Mouse (Mus musculus): ENCODE data around the gene Hist1h3c. TPM values are rescaled to one million over a fixed set of nuclear protein-coding genes. Genes with fewer than 3 reads are reported as not detected.
"Not testable (repeated sequence)": the region's sequence is repeated elsewhere in the genome, so short reads cannot be mapped to it uniquely, and the experiment has no call there.

Gene Hist1h3c
- polyA plus RNA-seq, 1 experiment, result 5.4 TPM

DNA sequence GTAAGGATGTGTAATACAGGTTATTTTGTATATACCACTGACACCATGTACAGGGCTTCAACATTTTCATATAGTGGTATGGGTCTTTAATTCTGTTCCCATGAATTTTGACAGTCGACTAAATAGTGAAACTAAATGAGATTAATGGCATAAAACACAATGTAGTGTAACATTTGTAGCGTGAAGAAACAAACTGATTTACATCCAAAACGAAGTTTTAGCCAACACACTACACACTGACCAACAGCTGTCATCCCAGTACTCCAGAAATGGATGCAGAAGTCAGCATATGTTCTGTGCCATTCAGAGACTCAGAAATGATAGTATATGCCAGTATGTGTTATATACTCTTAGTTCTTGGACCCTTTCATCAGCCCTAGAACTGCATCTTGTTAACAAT lies 12.5 kb upstream of the Hist1h3c start:
- Histone ChIP-seq H3K4me1 (ENCODE audit: control insufficient read depth, insufficient read depth, low read length) (no peaks in the 10 kb centered on the region), H3K4me3 (ENCODE audit: insufficient read depth, low read length) (no peak overlapping the region), H3K27ac (ENCODE audit: insufficient read depth, low read length) (no peak overlapping the region)
- TF ChIP-seq CTCF (IDR thresholded peaks at IDR 0.05; ENCODE audit: borderline replicate concordance, insufficient read depth, low read length), result no peak
- 0 out of 2 replicates have a peak, but pooled peaks have one; percentile 28 for TF ChIP-seq POLR2A (IDR thresholded peaks at IDR 0.05; ENCODE audit: low read depth, low read length)

GRCm38 (mm10) chr13:23757211-23757773 lies 11.9 kb upstream of the Hist1h3c start:
- TF ChIP-seq POLR2A (IDR thresholded peaks at IDR 0.05; ENCODE audit: low read depth, low read length), result peak; percentile 72; the same call in 1 of the 2 replicates
- TF ChIP-seq CTCF (IDR thresholded peaks at IDR 0.05; ENCODE audit: borderline replicate concordance, insufficient read depth, low read length), result no peak
- Histone ChIP-seq H3K4me1 (ENCODE audit: control insufficient read depth, insufficient read depth, low read length) (no peaks in the 10 kb centered on the region), H3K4me3 (ENCODE audit: insufficient read depth, low read length) (peak overlapping the region; percentile 34), H3K27ac (ENCODE audit: insufficient read depth, low read length) (peak overlapping the region; percentile 82)

DNA sequence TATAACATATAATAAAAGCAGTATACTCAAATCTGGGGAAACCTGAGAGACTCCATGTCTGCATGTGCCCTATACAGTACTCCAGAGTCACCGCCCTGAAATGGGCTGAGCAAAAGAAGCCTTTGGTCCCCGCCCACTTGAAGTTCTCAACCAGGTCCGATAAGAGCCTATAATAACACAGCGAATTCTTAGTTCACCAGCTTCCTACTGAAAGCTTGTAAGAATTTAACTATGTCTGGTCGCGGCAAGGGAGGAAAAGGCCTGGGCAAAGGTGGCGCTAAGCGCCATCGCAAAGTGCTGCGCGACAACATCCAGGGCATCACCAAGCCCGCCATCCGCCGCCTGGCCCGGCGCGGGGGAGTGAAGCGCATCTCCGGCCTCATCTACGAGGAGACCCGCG lies 11.4 kb upstream of the Hist1h3c start, which contains the start of gene Hist1h4b:
Gene Hist1h4b (plus strand): TSS at position 224 of the 400 bp plus-strand sequence.
- TF ChIP-seq POLR2A (IDR thresholded peaks at IDR 0.05; ENCODE audit: low read depth, low read length) (peak; percentile 97), CTCF (IDR thresholded peaks at IDR 0.05; ENCODE audit: borderline replicate concordance, insufficient read depth, low read length) (no peak)
- Histone ChIP-seq H3K4me3 (ENCODE audit: insufficient read depth, low read length) (peak within 1 kb of the TSS; percentile 34), H3K27ac (ENCODE audit: insufficient read depth, low read length) (peak within 1 kb of the TSS; percentile 82), H3K4me1 (ENCODE audit: control insufficient read depth, insufficient read depth, low read length) (no peaks in the 10 kb centered on the region)

DNA sequence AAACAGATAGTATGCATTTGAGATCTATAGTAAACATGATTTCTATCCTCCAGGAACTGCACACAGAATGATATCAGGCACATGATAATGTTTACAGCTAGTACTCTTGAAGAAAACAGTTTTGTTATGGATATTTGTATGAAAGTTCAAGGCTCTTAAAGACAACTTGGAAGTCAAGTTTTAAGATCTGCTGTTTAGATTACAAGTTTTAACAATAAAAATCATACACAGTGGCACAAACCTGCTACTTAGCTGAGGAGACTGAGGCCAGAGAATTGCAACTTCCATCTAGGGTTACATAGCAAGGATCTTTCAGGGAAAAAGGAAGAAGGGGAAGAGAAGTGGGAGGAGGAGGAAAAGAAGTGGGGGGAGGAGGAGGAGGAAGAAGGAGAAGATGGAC lies 9.6 kb upstream of the Hist1h3c start:
- H3K4me3 ChIP-seq (ENCODE audit: insufficient read depth, low read length), result no peak overlapping the region
- no peak overlapping the region for H3K27ac ChIP-seq (ENCODE audit: insufficient read depth, low read length)
- TF ChIP-seq POLR2A (IDR thresholded peaks at IDR 0.05; ENCODE audit: low read depth, low read length) (no peak), CTCF (IDR thresholded peaks at IDR 0.05; ENCODE audit: borderline replicate concordance, insufficient read depth, low read length) (no peak)
- H3K4me1 ChIP-seq (ENCODE audit: control insufficient read depth, insufficient read depth, low read length), result peaks cover under 1% of the 10 kb centered on the region; the same call in 1 of the 2 replicates

- Histone ChIP-seq H3K4me3 (ENCODE audit: insufficient read depth, low read length) (no peak overlapping the region), H3K4me1 (ENCODE audit: control insufficient read depth, insufficient read depth, low read length) (peaks cover 6% of the 10 kb centered on the region), H3K27ac (ENCODE audit: insufficient read depth, low read length) (no peak overlapping the region)
- TF ChIP-seq POLR2A (IDR thresholded peaks at IDR 0.05; ENCODE audit: low read depth, low read length) (no peak), CTCF (IDR thresholded peaks at IDR 0.05; ENCODE audit: borderline replicate concordance, insufficient read depth, low read length) (no peak)
Measured at GRCm38 (mm10) chr13:23753314-23754078, 8.1 kb upstream of the Hist1h3c start.

GRCm38 (mm10) chr13:23752742-23753172 lies 7.4 kb upstream of the Hist1h3c start:
- H3K27ac ChIP-seq (ENCODE audit: insufficient read depth, low read length), result peak overlapping the region; percentile 69
- H3K4me1 ChIP-seq (ENCODE audit: control insufficient read depth, insufficient read depth, low read length), result peaks cover 6% of the 10 kb centered on the region
- no peak for TF ChIP-seq POLR2A (IDR thresholded peaks at IDR 0.05; ENCODE audit: low read depth, low read length)
- TF ChIP-seq CTCF (IDR thresholded peaks at IDR 0.05; ENCODE audit: borderline replicate concordance, insufficient read depth, low read length), result no peak
- H3K4me3 ChIP-seq (ENCODE audit: insufficient read depth, low read length), result peak overlapping the region; percentile 37

GRCm38 (mm10) chr13:23752067-23752741 lies 6.8 kb upstream of the Hist1h3c start, which contains the start of gene Hist1h3b:
Gene Hist1h3b (plus strand): TSS chr13:23752267.
- peak within 1 kb of the TSS; percentile 87 for H3K27ac ChIP-seq (ENCODE audit: insufficient read depth, low read length)
- TF ChIP-seq POLR2A (IDR thresholded peaks at IDR 0.05; ENCODE audit: low read depth, low read length), result peak; percentile 82
- peak within 1 kb of the TSS; percentile 37 for H3K4me3 ChIP-seq (ENCODE audit: insufficient read depth, low read length)
- not testable (repeated sequence) for H3K4me1 ChIP-seq (ENCODE audit: control insufficient read depth, insufficient read depth, low read length)

GRCm38 (mm10) chr13:23751478-23751956 lies 6.1 kb upstream of the Hist1h3c start:
- Histone ChIP-seq H3K4me3 (ENCODE audit: insufficient read depth, low read length) (peak overlapping the region; percentile 36), H3K27ac (ENCODE audit: insufficient read depth, low read length) (peak overlapping the region; percentile 87), H3K4me1 (ENCODE audit: control insufficient read depth, insufficient read depth, low read length) (peaks cover 6% of the 10 kb centered on the region)
- TF ChIP-seq POLR2A (IDR thresholded peaks at IDR 0.05; ENCODE audit: low read depth, low read length), result no peak; the same call in 1 of the 2 replicates
- no peak for TF ChIP-seq CTCF (IDR thresholded peaks at IDR 0.05; ENCODE audit: borderline replicate concordance, insufficient read depth, low read length)

DNA sequence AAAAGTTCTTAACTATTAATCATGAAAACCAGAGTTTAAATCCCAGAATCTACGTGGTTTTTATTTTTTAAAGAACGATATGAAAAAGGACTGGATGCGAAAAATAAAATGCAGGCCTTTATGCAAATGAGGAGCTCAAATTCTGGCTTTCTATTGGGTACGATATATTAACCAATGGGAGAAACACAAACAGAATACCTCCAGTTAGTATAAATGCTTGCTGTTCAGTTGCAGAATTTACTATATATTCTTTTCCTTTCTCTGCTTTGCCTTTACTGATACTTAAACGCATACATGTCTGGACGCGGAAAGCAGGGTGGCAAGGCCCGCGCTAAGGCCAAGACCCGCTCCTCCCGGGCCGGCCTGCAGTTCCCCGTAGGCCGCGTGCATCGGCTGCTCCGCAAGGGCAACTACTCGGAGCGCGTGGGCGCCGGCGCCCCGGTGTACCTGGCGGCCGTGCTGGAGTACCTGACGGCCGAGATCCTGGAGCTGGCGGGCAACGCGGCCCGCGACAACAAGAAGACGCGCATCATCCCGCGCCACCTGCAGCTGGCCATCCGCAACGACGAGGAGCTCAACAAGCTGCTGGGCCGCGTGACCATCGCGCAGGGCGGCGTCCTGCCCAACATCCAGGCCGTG lies 5.6 kb upstream of the Hist1h3c start, which contains the start of gene Hist1h2ab:
Gene Hist1h2ab (plus strand): TSS at position 288 of the 639 bp plus-strand sequence.
- Histone ChIP-seq H3K27ac (ENCODE audit: insufficient read depth, low read length) (peak within 1 kb of the TSS; percentile 99), H3K4me3 (ENCODE audit: insufficient read depth, low read length) (peak within 1 kb of the TSS; percentile 36)
- not testable (repeated sequence) for H3K4me1 ChIP-seq (ENCODE audit: control insufficient read depth, insufficient read depth, low read length)
- peak; percentile 97 for TF ChIP-seq POLR2A (IDR thresholded peaks at IDR 0.05; ENCODE audit: low read depth, low read length)
